Mouse (Mus musculus): ENCODE data around the gene Slc34a3. TPM values are rescaled to one million over a fixed set of nuclear protein-coding genes. Genes with fewer than 3 reads are reported as not detected.
A peak's percentile ranks its signal among the peaks of the same experiment; 100 is the strongest.

Slc34a3 gene
- polyA plus RNA-seq, 1 experiment from 2014 or later: not detected

DNA sequence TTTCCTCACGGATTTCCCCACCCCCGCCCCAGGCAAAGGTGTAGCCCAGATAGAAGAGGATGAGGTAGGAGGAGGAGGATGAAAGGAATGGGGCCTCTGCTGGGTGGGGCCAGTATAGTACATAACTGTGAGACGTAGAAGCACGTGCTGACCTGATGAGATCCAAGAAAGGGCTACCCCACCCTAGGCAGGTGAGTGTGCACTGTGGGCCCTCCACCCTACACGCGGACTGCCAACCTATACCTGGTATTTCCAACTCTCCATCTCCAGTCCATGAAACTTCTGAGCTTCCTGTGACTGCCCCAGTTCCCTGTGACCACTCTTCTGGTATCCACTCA is 7.2 kb upstream of the Slc34a3 start:
- Histone ChIP-seq H3K4me2 (ENCODE audit: low read length) (peak overlapping the region; percentile 92), H3K27me3 (ENCODE audit: control insufficient read depth, insufficient read depth, low read depth, low read length) (no peaks in the 10 kb centered on the region), H3K9ac (ENCODE audit: low read depth, low read length) (peak overlapping the region; percentile 96), H3K4me3 (ENCODE audit: low read depth, low read length) (peak overlapping the region; percentile 77), H3K36me3 (ENCODE audit: control insufficient read depth, insufficient read depth, low read length) (peaks cover 5% of the 10 kb centered on the region; the same call in 1 of the 2 replicates), H3K27ac (ENCODE audit: low read length) (peak overlapping the region; percentile 82), H3K9me3 (replicated peaks; ENCODE audit: control insufficient read depth, low read length, poor library complexity, severe bottlenecking) (no peaks in the 10 kb centered on the region), H3K4me1 (ENCODE audit: control insufficient read depth, insufficient read depth, low read length) (peaks cover 20% of the 10 kb centered on the region)
- 18% methylated on average over 6 of the region's 6 CpGs for WGBS
- ATAC-seq: peak; percentile 50

DNA sequence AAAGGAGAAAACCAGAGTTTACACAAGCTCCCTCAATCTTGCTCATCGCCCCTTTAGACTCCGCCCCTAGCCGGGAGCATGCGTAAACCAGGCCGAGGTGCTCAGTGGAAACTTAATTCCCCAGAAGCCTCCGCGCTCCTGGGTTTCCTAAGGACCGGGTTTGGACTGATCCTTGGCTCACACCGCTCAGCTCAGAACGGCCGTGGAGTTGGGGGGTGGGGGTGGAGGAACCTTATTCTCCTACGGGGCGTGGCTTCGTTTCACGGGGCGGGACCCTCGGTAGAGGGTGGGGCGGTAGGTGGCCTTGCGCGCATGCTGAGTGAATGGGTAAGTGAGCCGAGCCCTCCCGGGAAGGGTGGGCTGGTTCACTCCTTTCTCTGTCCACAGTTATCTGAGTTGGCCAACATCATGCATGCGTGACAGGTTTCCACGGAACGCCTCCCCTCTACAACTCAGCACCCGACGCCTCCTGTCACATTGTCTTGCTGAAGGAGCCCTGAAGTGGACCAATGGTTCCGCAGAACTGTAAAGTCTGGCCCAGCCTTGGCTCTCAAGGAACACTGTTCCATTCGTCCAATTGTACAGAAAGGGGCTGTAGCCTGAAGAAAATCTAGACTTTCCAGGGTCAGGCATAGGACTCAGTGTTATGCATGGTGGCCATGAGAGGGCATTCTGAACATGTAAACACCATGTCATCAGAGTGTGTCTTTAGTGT is 6.7 kb upstream of the Slc34a3 start:
- no peaks in the 10 kb centered on the region for H3K9me3 ChIP-seq (replicated peaks; ENCODE audit: control insufficient read depth, low read length, poor library complexity, severe bottlenecking)
- H3K4me1 ChIP-seq (ENCODE audit: control insufficient read depth, insufficient read depth, low read length): peaks cover 20% of the 10 kb centered on the region
- peak; percentile 79 for ATAC-seq
- peaks cover 3% of the 10 kb centered on the region; the same call in 1 of the 2 replicates for H3K36me3 ChIP-seq (ENCODE audit: control insufficient read depth, insufficient read depth, low read length)
- H3K4me2 ChIP-seq (ENCODE audit: low read length): peak overlapping the region; percentile 92
- H3K27ac ChIP-seq (ENCODE audit: low read length): peak overlapping the region; percentile 82
- peak overlapping the region; percentile 77 for H3K4me3 ChIP-seq (ENCODE audit: low read depth, low read length)
- H3K27me3 ChIP-seq (ENCODE audit: control insufficient read depth, insufficient read depth, low read depth, low read length): no peaks in the 10 kb centered on the region
- peak overlapping the region; percentile 49 for H3K9ac ChIP-seq (ENCODE audit: low read depth, low read length)
- 1% methylated on average over 29 of the region's 29 CpGs for WGBS

DNA sequence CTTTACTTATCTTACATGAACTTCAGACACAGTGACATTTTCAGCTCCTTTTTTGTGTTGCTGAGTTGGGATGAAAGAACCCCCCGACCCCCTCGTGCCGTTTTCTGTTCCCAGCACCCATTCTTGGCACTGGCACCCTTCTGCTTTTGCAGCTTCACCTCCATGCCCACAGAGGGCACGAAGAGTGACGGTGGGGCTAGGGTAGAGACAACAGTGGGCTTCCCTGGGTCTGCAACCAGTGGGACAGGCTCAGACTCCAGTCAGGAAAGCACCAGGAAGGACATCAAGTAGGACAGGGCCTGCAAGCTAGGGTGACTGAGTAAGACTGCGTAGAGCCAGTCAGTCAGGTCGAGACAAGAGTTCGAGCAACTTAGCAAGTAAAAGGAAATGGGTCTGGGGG is 6.1 kb upstream of the Slc34a3 start:
- Histone ChIP-seq H3K4me2 (ENCODE audit: low read length) (peak overlapping the region; percentile 92), H3K4me3 (ENCODE audit: low read depth, low read length) (peak overlapping the region; percentile 77), H3K27me3 (ENCODE audit: control insufficient read depth, insufficient read depth, low read depth, low read length) (no peaks in the 10 kb centered on the region; the same call in 1 of the 2 replicates), H3K27ac (ENCODE audit: low read length) (peak overlapping the region; percentile 82), H3K36me3 (ENCODE audit: control insufficient read depth, insufficient read depth, low read length) (no peaks in the 10 kb centered on the region; the same call in 1 of the 2 replicates), H3K9ac (ENCODE audit: low read depth, low read length) (peak overlapping the region; percentile 49), H3K4me1 (ENCODE audit: control insufficient read depth, insufficient read depth, low read length) (peaks cover 20% of the 10 kb centered on the region), H3K9me3 (replicated peaks; ENCODE audit: control insufficient read depth, low read length, poor library complexity, severe bottlenecking) (no peaks in the 10 kb centered on the region)
- 53% methylated on average over 8 of the region's 8 CpGs for WGBS
- peak; percentile 15 for ATAC-seq

GRCm38 (mm10) chr2:25239766-25240165 is 5.6 kb upstream of the Slc34a3 start:
- Histone ChIP-seq H3K36me3 (ENCODE audit: control insufficient read depth, insufficient read depth, low read length) (no peaks in the 10 kb centered on the region; the same call in 1 of the 2 replicates), H3K4me1 (ENCODE audit: control insufficient read depth, insufficient read depth, low read length) (peaks cover 20% of the 10 kb centered on the region), H3K27ac (ENCODE audit: low read length) (no peak overlapping the region), H3K9ac (ENCODE audit: low read depth, low read length) (no peak overlapping the region), H3K4me2 (ENCODE audit: low read length) (no peak overlapping the region), H3K9me3 (replicated peaks; ENCODE audit: control insufficient read depth, low read length, poor library complexity, severe bottlenecking) (no peaks in the 10 kb centered on the region), H3K4me3 (ENCODE audit: low read depth, low read length) (no peak overlapping the region), H3K27me3 (ENCODE audit: control insufficient read depth, insufficient read depth, low read depth, low read length) (peaks cover 4% of the 10 kb centered on the region; the same call in 1 of the 2 replicates)
- no peak for ATAC-seq
- WGBS: 95% methylated on average over 3 of the region's 3 CpGs

DNA sequence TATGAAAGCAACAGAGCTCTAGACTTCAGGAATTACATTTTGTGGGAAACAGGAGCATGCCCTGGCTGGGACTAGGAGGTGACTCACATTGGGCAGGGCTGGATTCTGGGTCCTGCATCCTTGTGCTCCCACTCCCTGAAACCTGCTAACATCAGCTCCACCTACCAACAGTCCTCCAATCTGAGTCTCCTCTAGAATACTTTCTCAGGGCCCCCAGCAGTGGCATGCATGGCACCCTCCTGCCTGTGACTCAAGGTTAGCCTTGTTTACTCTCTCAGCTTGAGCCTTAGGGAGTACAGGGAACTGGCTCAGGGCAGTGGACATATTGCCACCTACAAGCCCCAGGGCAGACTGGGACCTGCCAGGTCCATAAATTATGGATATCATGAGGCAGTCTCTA is 3.9 kb upstream of the Slc34a3 start:
- Histone ChIP-seq H3K4me3 (ENCODE audit: low read depth, low read length) (no peak overlapping the region), H3K9ac (ENCODE audit: low read depth, low read length) (no peak overlapping the region), H3K36me3 (ENCODE audit: control insufficient read depth, insufficient read depth, low read length) (no peaks in the 10 kb centered on the region), H3K9me3 (replicated peaks; ENCODE audit: control insufficient read depth, low read length, poor library complexity, severe bottlenecking) (no peaks in the 10 kb centered on the region), H3K4me2 (ENCODE audit: low read length) (no peak overlapping the region), H3K27ac (ENCODE audit: low read length) (no peak overlapping the region), H3K27me3 (ENCODE audit: control insufficient read depth, insufficient read depth, low read depth, low read length) (peaks cover 7% of the 10 kb centered on the region; the same call in 1 of the 2 replicates), H3K4me1 (ENCODE audit: control insufficient read depth, insufficient read depth, low read length) (peaks cover 14% of the 10 kb centered on the region)
- ATAC-seq: no peak

DNA sequence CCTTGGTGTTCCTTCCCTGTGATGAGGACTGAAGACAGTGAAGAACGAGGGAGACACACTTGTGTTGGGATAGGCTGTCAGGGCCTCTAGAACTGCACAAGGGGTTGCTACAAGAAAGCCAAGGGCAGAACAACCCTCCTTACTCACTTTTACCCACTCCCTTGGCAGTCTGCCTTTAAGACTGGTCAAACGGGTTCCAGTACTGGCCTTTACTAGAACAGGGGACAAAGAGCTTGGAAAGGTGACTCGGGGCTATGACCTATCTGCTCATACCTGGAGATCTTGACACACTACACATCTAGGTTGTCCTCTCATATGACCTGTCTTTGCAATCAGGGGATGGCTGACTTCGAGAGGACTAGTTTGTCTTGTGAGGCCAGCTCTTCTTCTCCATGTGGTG is 3.4 kb upstream of the Slc34a3 start:
- peaks cover 7% of the 10 kb centered on the region; the same call in 1 of the 2 replicates for H3K27me3 ChIP-seq (ENCODE audit: control insufficient read depth, insufficient read depth, low read depth, low read length)

DNA sequence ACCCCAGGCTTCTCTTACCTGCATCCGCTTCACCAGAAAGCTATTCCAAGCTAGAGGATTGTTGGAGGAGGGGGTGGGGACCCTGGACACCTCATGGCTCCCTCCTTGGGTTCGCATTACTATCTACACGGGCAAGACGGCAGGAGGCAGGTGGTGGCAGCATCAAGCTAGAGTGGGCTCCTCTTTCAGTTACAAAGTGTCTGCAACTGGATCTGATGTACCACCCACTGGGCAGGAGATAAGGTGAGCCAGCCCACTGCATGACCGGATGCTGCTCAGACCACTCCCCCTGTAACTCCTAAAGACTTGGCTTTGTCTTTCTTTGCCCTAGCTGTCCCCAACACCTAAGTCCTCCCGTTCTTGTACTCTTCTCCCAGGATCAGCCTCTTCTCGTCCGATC is 2.5 kb upstream of the Slc34a3 start, which contains the start of gene Rnf224:
TSS of gene Rnf224 (minus strand) at position 174 of the 400 bp plus-strand sequence.
- Histone ChIP-seq H3K4me2 (ENCODE audit: low read length) (no peak within 1 kb of the TSS), H3K9ac (ENCODE audit: low read depth, low read length) (no peak within 1 kb of the TSS)

More for the DNA sequence above, 3.4 kb upstream of the Slc34a3 start:
- no peak for ATAC-seq
- Histone ChIP-seq H3K9ac (ENCODE audit: low read depth, low read length) (no peak overlapping the region), H3K36me3 (ENCODE audit: control insufficient read depth, insufficient read depth, low read length) (no peaks in the 10 kb centered on the region), H3K9me3 (replicated peaks; ENCODE audit: control insufficient read depth, low read length, poor library complexity, severe bottlenecking) (no peaks in the 10 kb centered on the region), H3K4me1 (ENCODE audit: control insufficient read depth, insufficient read depth, low read length) (peaks cover 11% of the 10 kb centered on the region; the same call in 1 of the 2 replicates), H3K4me2 (ENCODE audit: low read length) (no peak overlapping the region), H3K4me3 (ENCODE audit: low read depth, low read length) (no peak overlapping the region), H3K27ac (ENCODE audit: low read length) (no peak overlapping the region)
- WGBS: 73% methylated on average over 4 of the region's 4 CpGs

GRCm38 (mm10) chr2:25234551-25235220 is 522 bp upstream of the Slc34a3 start:
- Histone ChIP-seq H3K4me2 (ENCODE audit: low read length) (no peak overlapping the region), H3K9me3 (replicated peaks; ENCODE audit: control insufficient read depth, low read length, poor library complexity, severe bottlenecking) (no peaks in the 10 kb centered on the region), H3K4me3 (ENCODE audit: low read depth, low read length) (no peak overlapping the region), H3K27me3 (ENCODE audit: control insufficient read depth, insufficient read depth, low read depth, low read length) (peaks cover 7% of the 10 kb centered on the region; the same call in 1 of the 2 replicates), H3K27ac (ENCODE audit: low read length) (no peak overlapping the region), H3K4me1 (ENCODE audit: control insufficient read depth, insufficient read depth, low read length) (no peaks in the 10 kb centered on the region), H3K9ac (ENCODE audit: low read depth, low read length) (no peak overlapping the region), H3K36me3 (ENCODE audit: control insufficient read depth, insufficient read depth, low read length) (no peaks in the 10 kb centered on the region)
- 77% methylated on average over 5 of the region's 5 CpGs for WGBS
- no peak for ATAC-seq

More for the DNA sequence above, 2.5 kb upstream of the Slc34a3 start, which contains the start of gene Rnf224:
- Histone ChIP-seq H3K27ac (ENCODE audit: low read length) (no peak within 1 kb of the TSS), H3K27me3 (ENCODE audit: control insufficient read depth, insufficient read depth, low read depth, low read length) (peaks cover 7% of the 10 kb centered on the region; the same call in 1 of the 2 replicates), H3K4me1 (ENCODE audit: control insufficient read depth, insufficient read depth, low read length) (peaks cover 9% of the 10 kb centered on the region; the same call in 1 of the 2 replicates), H3K4me3 (ENCODE audit: low read depth, low read length) (no peak within 1 kb of the TSS), H3K9me3 (replicated peaks; ENCODE audit: control insufficient read depth, low read length, poor library complexity, severe bottlenecking) (no peaks in the 10 kb centered on the region), H3K36me3 (ENCODE audit: control insufficient read depth, insufficient read depth, low read length) (no peaks in the 10 kb centered on the region)
- ATAC-seq: no peak
- WGBS: 46% methylated on average over 8 of the region's 8 CpGs

DNA sequence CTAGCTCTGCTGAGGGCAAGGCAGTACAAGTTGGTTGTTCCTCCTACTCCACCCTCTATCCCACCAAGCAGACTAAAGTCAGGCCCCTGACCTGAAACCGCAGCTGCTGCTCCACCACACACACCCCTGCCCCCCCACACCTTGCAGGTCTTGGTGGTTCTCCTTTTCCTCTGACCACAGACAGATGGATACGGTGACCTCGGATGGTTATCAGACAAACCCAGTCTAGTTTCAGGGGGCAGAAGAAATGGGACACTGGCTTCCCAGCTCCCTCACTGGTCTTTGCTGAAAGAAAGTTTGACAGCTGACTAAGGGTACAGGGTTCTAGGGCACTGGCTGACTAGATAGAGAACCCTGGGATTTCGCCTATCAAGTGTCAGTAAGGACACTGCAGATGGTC is 743 bp downstream of the Slc34a3 start:
- Histone ChIP-seq H3K4me3 (ENCODE audit: low read depth, low read length) (no peak overlapping the region), H3K27me3 (ENCODE audit: control insufficient read depth, insufficient read depth, low read depth, low read length) (peaks cover 7% of the 10 kb centered on the region; the same call in 1 of the 2 replicates), H3K36me3 (ENCODE audit: control insufficient read depth, insufficient read depth, low read length) (no peaks in the 10 kb centered on the region), H3K27ac (ENCODE audit: low read length) (no peak overlapping the region), H3K9me3 (replicated peaks; ENCODE audit: control insufficient read depth, low read length, poor library complexity, severe bottlenecking) (no peaks in the 10 kb centered on the region), H3K9ac (ENCODE audit: low read depth, low read length) (no peak overlapping the region), H3K4me1 (ENCODE audit: control insufficient read depth, insufficient read depth, low read length) (peaks cover 4% of the 10 kb centered on the region; the same call in 1 of the 2 replicates), H3K4me2 (ENCODE audit: low read length) (no peak overlapping the region)
- 76% methylated on average over 4 of the region's 4 CpGs for WGBS
- no peak for ATAC-seq

Data from midbrain, embryonic 16.5 days (tissue).